Mouse (Mus musculus) frontal cortex, adult 2 months (tissue): ENCODE data around the gene Ddx39. TPM values are rescaled to one million over a fixed set of nuclear protein-coding genes. Genes with fewer than 3 reads are reported as not detected.
A peak's percentile ranks its signal among the peaks of the same experiment; 100 is the strongest.

ENCODE experiments used
- DNase-seq, 2 experiments: peaks; one replicate each; pipeline ENCODE4 v3.0.0; 2022; ENCODE audit warnings: low spot score in 1 of 2; ENCODE audit errors: extremely low spot score in 1 of 2
- polyA plus RNA-seq: library from polyadenylated mRNA; depleted of rRNA; stranded (reverse); fragments of >200 nt; gene quantifications from 2 replicates; pipeline ENCODE4 v1.2.3, GENCODE M21; 2012; rRNA removed

Ddx39 gene
- polyA plus RNA-seq = 27.2 and 30.6 TPM in 2 replicates

- peak; percentile 97 to 99 for DNase-seq
These were observed at the start of gene Ddx39 for GRCm38 (mm10) chr8:83715031-83715690. Ddx39 (plus strand) TSS chr8:83715177.

DNA sequence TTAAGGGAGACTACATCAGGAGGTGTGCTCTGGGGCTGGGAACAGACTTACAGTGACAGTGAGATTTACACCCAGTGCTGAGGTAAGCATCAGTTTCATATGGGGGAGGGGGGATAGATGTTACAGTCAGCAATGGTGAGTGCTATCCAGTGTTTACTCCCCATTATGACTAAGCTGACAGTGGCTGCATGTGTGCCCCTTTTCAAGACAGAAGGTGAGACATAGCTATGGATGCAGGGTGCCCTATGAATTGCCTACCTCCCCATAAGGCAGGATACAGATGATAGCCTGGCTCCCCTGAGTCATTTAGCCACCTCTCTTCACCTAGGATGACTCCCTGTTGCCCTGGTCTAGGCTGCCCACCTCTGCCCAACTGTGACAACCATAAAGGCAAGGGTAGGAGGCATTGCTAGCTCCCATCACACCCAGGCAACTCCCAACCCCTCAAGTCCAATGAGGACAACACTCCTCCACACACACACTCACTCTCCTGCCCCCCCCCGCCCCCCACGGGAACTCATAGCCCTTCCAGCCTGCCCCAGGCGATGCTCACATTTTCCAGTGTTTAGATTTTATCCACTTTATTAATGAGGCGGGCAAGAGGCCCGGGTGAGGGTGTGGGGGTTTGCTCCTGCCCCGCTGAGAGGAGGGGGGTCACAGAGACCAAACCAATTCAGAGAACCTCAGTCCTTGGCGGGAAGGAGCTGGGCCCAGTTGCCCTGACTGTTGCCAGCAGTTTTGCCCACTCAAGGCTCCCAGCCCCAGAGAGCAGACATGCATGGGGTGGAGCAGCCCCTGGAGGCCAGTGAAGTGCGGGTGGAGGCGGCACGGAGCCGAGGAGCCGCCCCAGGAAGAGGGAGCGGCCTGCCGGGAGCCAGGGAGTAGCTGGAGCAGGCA is 48.8 kb upstream of the Ddx39 start, which contains the start of gene Ptger1:
TSS of gene Ptger1 (plus strand) at position 710 of the 897 bp plus-strand sequence.
- DNase-seq = no peak

DNA sequence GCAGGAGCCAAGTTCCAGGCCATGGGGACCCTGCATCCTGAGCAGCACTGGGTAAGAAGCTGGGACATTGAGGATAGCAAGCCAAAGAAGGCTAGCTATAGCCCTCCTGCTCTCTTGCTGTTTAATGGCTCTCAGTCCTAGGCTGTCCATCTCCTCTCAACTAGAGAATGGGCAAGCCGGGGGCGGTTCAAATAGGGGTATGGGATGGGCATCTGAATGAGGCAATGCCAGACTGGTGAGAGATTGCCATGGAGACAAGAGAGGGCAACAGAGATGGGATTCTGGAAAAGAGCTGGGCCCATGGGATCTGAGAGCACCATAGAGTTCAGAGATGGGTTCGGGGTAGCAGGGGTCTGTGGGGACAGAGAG is 48.1 kb upstream of the Ddx39 start:
- DNase-seq = no peak

GRCm38 (mm10) chr8:83667526-83667925 is 47.5 kb upstream of the Ddx39 start:
- no peak for DNase-seq

GRCm38 (mm10) chr8:83668010-83668916 is 46.7 kb upstream of the Ddx39 start:
- no peak for DNase-seq

DNA sequence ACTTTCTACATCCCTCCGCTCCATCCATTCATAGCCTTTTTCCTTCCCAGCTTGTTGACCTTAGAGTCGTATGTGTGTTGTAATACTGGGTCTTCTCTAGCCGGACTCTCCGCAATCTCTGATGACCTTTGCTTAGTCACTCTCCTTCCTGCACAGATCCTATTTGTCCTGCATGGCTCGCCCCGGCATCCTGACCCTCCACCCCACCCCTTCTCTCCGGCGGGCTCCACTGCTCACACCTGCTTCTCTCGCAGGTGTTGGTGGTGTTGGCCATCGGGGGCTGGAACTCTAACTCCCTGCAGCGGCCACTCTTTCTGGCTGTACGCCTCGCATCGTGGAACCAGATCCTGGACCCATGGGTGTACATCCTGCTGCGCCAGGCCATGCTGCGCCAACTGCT is 46.0 kb upstream of the Ddx39 start:
- DNase-seq = no peak

DNA sequence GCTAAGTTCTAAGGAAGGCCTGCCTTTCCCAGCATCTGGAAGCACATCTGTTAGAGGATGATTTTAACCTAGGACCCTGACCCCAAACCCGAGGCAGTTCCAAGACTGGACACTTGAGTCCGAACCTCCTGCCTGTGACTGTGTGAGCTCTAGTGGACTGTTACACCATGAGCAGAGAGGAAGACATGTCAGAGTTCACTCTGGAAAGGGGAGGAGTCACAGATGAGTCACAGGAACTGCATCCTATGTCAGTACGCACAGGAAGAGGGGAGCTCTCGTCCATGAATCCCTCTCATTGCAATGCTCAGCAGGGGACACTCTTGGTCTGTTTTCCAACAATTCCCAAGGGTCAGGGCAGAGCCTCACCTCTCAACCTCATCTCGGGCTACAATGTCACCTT is 42.0 kb upstream of the Ddx39 start:
- no peak for DNase-seq

GRCm38 (mm10) chr8:83674497-83674896 is 40.5 kb upstream of the Ddx39 start:
- DNase-seq = peak in 1 of 2 experiments; percentile 82

DNA sequence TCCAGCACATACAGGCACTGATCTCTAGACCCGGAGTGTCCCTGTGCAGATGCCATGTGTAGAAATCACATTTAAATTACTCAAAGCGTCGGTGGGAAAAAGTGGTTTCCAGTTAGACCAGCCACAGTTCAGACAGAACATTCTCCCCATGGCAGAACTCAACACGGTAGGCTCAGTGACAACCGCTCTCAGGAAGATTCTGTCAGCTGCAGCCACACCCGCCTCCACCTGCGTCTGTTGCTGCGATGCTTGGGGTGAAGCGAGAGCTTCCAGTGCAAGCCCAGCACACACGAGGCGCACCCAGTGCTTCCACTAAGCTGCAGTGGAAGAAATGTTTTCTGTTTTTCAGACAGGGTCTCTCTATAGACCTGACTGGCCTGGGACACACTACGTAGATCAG is 35.1 kb upstream of the Ddx39 start:
- peak; percentile 74 to 79 for DNase-seq

GRCm38 (mm10) chr8:83680603-83681002 is 34.4 kb upstream of the Ddx39 start:
- DNase-seq = no peak

DNA sequence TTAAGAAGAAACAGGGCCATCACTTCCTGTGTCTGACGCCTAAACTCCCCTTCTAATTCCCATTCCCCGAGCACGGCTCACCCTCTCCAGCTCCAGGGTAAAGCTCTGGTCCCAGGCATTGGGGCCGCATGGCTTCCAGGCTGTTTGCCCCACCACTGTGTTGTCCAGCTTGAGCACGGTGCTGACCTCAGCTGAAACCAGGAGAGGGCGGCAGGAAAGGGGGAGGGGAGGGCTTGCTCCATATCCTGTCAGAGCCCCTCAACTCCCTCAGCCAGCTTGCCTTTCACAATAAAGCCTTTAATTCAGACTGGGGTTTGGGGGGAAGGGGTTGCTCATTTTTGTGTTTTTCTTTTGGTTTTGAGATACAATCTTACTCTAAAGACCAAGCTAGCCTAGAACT is 33.9 kb upstream of the Ddx39 start:
- no peak for DNase-seq

GRCm38 (mm10) chr8:83684517-83684916 is 30.5 kb upstream of the Ddx39 start:
- DNase-seq = no peak

- no peak for DNase-seq
These were observed 25.7 kb upstream of the Ddx39 start for GRCm38 (mm10) chr8:83689264-83689663.

DNA sequence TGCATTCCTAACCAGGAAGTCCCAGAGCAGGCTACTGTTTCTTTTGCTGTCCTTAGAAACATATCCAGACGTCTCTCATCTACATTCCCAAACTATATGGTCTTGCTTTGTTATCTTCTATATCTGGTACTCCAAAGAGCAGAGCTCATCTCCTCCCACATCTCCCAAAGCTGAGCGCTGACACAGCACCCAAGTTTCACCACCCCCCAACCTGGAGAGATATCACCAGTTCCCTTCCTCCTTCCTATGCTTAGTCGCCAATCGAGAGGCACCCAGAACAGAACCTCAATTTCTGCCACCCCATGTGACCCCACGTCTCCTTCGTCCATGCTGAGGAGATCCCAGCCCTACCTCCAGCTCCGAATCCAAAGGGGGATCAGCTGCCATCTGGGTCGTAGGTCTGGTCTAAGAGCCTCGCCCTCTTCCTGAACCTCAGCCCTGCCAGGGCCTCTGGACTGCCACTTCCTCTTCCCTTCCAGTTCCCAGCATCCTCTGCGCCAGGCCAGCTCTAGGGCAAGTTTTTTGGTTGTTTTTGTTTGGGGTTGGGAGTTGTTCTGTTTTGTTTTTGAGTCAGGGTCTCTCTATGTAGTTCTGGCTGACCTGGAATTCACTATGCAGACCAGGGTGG is 21.3 kb upstream of the Ddx39 start:
- DNase-seq = no peak

DNA sequence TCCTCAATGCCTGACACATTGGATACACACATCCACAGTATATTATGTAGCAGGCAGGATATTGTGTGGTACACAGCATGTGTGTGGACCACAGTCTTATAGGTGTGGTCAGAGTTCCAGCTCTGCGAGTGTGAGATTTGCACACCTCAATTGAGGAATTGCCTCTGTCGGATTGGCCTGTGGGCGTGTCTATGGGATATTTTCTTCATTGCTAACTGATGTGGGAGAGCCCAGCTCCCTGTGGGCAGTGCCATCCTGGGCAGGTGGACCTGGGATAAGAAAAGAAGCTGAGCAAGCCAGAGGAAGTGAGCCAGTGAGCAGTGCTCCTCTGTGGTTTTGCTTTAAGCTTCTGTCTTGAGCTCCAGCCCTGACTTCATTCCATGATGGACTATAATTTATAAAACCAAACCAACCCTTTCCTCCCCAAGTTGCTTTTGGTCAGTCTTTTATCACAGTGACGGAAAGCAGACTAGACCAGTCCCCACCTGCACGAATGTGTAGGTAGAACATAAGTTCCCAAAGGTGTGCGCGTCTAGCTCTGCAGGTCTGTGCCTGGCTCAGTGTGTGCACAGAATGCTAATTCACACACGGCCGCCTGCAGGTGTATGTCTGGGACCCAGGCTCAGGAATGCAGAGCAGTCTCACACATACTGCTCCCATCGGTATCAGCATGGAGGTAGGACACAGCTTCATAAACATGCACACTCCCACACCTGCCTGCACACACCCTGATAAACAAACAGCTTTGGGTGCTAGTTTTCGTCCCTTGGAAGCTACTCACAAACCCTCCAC is 20.4 kb upstream of the Ddx39 start:
- DNase-seq = no peak

- no peak for DNase-seq
These were observed 19.4 kb upstream of the Ddx39 start for GRCm38 (mm10) chr8:83695351-83696106.

- DNase-seq = no peak
These were observed 17.4 kb upstream of the Ddx39 start for GRCm38 (mm10) chr8:83697374-83698220.

GRCm38 (mm10) chr8:83698291-83698660 is 16.7 kb upstream of the Ddx39 start:
- DNase-seq = no peak
